Mouse (Mus musculus): ENCODE data around the gene Zcchc14. TPM values are rescaled to one million over a fixed set of nuclear protein-coding genes. Genes with fewer than 3 reads are reported as not detected.
A peak's percentile ranks its signal among the peaks of the same experiment; 100 is the strongest.
"Not testable (repeated sequence)": the region's sequence is repeated elsewhere in the genome, so short reads cannot be mapped to it uniquely, and the experiment has no call there.

Gene Zcchc14
- total RNA-seq, 2 experiments from 2014 or later, result 80.7 to 87.0 TPM

DNA sequence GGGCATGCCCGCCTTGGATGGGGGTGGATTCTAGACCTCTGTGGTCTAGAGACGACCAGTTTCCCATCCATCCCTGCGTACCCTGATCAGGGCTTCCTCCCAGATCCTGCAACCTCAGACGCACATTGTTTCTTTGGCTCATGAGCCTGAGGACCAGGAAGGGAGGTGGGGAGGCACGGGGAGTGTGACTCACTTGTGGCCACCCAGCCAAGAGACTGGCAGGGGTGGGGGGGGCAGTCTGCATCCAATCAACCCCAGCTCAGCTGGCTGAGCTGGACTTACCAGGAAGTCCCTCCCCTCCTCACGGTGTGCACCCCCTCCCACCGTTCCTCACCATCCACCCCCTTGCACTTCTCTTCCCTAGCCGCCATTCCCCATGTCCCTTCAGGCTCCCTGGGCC, 16.5 kb upstream of the Zcchc14 start:
- no peak for DNase-seq (ENCODE audit: extremely low spot score in 1 of 2, low spot score in 2 of 2)
- intact Hi-C loops (cut with DNase I), result no loop called here

DNA sequence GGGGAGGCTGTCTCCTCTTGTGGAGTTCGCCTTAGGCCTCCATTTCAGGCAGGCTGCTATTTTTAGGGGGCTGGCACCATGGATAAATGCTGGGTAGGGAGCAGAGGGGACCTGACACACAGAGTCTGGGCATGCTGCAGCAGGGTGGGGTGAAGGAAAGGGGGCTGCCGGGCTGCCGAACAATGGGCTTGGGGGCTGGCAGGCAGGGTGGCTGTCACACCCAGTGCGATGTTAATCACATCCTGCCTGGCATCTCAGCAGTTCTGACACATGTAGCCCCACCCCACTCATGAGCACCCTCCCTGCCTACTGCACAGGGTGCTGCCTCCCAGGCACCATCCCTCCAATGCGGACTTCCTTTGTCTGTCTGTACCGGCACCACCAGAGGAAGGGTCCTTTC, 15.9 kb upstream of the Zcchc14 start:
- no peak for DNase-seq (ENCODE audit: extremely low spot score in 1 of 2, low spot score in 2 of 2)

DNA sequence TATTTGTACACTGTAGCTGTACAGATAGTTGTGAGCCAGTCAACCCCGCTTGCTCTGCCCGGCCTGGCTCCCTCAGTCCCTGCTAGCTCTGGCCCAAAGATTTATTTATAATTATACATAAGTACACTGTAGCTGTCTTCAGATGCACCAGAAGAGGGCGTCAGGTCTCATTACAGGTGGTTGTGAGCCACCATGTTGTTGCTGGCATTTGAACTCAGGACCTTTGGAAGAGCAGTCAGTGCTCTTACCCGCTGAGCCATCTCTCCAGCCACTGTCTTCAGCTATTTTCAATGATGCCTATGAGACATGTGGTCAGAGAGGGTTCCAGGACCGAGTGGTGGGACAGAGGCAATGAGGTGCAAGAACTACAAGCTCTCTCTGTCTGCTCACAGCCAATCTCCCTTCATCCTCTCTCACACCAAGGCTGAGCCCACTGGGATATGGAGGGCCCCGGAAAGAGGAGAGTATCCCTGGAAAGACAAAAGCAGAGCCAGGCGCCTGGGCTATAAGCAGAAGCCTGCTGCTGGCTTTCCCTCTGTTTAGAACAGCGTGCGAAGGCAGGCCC, 15.3 kb upstream of the Zcchc14 start:
- intact Hi-C loops (cut with DNase I); DNase-seq (ENCODE audit: extremely low spot score in 1 of 2, low spot score in 2 of 2): not testable (repeated sequence)

More for the DNA sequence above, 15.9 kb upstream of the Zcchc14 start:
- intact Hi-C loops (cut with DNase I), result no loop called here

DNA sequence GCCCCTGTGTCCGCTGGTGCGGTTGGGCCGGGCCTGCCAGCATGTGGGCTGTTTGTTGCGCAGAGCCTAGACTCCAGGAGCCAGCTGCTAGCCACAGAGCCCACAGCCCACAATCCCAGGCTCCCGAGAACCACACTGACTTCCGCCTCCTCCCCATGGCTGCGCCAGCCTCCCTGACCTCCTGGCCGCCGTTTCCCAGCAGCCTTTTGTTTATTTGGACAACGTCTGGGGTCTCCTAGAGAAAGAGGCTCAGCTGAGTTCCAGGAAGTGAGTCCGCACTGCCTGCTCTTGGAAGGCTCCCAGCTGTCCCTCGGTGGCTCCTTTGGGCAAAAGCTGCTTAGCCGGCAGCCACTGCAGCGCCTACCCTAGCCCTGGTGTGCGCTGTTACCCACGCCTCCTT, 12.6 kb upstream of the Zcchc14 start:
- intact Hi-C loops (cut with DNase I), result no loop called here
- DNase-seq (ENCODE audit: extremely low spot score in 1 of 2, low spot score in 2 of 2), result peak in 1 of 2 experiments; percentile 89

- DNase-seq (ENCODE audit: extremely low spot score in 1 of 2, low spot score in 2 of 2), result no peak
- intact Hi-C loops (cut with DNase I), result no loop called here
These were observed 10.4 kb upstream of the Zcchc14 start for GRCm38 (mm10) chr8:121663101-121663500.

DNA sequence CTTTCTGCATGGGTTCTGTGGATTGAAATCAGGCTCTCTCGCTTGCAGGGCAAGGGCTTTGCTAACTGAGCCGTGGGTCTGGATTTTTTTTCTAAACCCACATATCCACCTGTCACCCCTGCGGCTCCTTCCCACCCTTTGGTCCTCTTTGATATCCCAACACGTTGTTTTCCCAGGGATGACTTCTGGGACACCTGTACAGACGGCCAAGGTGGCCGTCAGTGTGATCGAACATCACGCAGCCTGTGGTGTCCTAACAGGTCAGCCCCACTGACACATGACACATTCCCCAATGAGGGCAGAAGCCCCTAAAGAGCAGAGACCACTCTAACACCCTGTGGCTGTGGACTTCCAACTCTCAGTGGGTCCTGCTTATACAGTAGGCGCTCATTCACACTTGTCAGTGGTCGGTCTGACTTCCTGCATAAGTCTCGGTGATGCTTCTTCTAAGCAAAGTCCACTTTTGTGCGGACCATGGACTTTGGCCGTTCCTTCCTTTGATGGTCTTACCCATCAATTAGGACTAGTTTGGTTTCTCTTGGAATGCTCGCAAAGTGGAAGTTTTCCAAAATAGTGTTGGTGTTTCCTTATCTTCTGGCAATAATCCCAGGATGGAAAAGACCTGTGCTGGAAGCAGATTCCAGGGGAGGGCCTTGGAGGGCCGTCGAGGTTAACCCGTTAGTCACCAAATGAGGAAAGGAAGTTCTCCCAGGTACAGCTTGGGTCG, 9.1 kb upstream of the Zcchc14 start:
- intact Hi-C loops (cut with DNase I), result no loop called here

GRCm38 (mm10) chr8:121660602-121661001, 7.9 kb upstream of the Zcchc14 start:
- no peak for DNase-seq (ENCODE audit: extremely low spot score in 1 of 2, low spot score in 2 of 2)
- intact Hi-C loops (cut with DNase I), result no loop called here

More for the DNA sequence above, 9.1 kb upstream of the Zcchc14 start:
- DNase-seq (ENCODE audit: extremely low spot score in 1 of 2, low spot score in 2 of 2), result no peak

DNA sequence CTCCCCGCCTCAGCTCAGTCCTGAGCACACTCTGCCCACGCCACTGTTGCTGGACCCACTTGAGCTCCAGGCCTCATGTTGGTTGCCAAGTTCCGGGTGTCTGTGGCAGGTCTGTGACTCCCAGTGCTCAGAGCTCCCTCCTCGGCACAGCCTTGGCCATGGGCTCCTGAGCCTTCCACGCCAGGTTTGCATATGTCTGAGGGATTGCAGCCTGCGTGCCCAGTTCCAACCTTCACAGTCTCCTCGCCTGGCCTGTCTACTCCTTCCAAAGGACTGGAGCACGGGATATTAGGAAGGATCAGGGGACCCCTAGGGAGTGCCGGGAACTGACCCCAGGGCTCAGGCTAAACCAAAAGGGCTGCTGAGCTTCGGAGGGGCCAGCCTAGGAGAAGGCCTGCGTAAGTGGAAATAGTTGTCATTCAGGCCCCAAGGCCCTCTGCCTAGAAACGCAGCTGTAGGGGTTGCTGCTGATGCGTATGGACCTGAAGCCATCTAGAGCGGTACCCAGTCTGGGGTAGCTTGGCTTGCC, 2.3 kb upstream of the Zcchc14 start:
- DNase-seq (ENCODE audit: extremely low spot score in 1 of 2, low spot score in 2 of 2), result no peak
- intact Hi-C loops (cut with DNase I), result loop anchor here (5.0 kb wide), 2 partner anchors 77 to 187 kb away; no protein-coding TSS in a partner anchor

DNA sequence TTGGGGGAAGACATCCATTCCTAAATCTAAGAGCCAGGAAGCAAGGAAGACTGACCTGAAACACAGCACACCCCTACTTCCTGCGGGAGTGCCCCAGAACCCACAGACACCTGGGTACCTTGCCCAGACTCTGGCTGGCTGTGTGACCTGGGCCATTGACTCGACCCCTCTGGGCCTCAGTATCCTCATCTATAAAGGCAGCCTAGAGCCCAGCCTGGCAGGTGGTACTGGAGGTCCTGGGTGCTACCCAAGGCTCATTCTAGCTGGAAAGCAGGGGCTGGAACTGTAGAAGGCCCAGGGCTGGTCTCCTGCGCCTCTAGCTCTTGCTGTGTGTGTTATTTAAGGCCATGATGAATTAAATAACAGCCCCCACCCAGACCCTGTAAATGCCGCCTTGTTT, 1.4 kb upstream of the Zcchc14 start:
- intact Hi-C loops (cut with DNase I), result loop anchor here (5.0 kb wide), 2 partner anchors 78 to 188 kb away; no protein-coding TSS in a partner anchor
- DNase-seq (ENCODE audit: extremely low spot score in 1 of 2, low spot score in 2 of 2), result no peak

- DNase-seq (ENCODE audit: extremely low spot score in 1 of 2, low spot score in 2 of 2), result peak in 1 of 2 experiments; percentile 57
- intact Hi-C loops (cut with DNase I), result loop anchor here (5.0 kb wide), 2 partner anchors 79 to 189 kb away; no protein-coding TSS in a partner anchor
These were observed 779 bp upstream of the Zcchc14 start for GRCm38 (mm10) chr8:121653340-121654019.

GRCm38 (mm10) chr8:121651874-121652361, 783 bp downstream of the Zcchc14 start:
- peak in 1 of 2 experiments; percentile 77 for DNase-seq (ENCODE audit: extremely low spot score in 1 of 2, low spot score in 2 of 2)
- intact Hi-C loops (cut with DNase I), result loop anchor here (5.0 kb wide), 2 partner anchors 80 to 190 kb away; no protein-coding TSS in a partner anchor

GRCm38 (mm10) chr8:121651308-121651873, 1.3 kb downstream of the Zcchc14 start:
- DNase-seq (ENCODE audit: extremely low spot score in 1 of 2, low spot score in 2 of 2), result peak in 1 of 2 experiments; percentile 61
- intact Hi-C loops (cut with DNase I), result loop anchor here (5.0 kb wide), 2 partner anchors 81 to 191 kb away; no protein-coding TSS in a partner anchor

GRCm38 (mm10) chr8:121650389-121651307, 2.1 kb downstream of the Zcchc14 start:
- intact Hi-C loops (cut with DNase I), result loop anchor here (5.0 kb wide), 2 partner anchors 82 to 192 kb away; no protein-coding TSS in a partner anchor
- DNase-seq (ENCODE audit: extremely low spot score in 1 of 2, low spot score in 2 of 2), result no peak

DNA sequence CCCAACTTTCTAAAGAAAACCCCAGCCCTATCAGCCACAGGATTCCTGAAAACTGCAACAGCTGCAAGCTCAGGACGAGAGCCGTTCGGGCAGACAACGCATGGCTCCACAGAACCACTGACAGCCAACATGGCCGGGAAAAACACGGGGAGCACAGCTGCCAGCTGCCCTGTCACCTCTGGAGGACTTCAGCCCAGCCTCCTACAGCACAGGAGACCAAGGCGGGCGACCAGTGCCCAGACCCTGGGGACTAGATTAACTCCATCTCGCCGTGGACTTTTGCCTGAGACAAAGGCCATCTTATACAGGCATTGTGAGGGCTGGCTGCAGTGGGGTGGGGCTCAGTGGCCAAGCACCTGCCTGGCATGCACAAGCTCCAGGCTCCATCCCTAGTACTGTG, 2.8 kb downstream of the Zcchc14 start:
- no peak for DNase-seq (ENCODE audit: extremely low spot score in 1 of 2, low spot score in 2 of 2)
- intact Hi-C loops (cut with DNase I), result loop anchor here (5.0 kb wide), 3 partner anchors 43 to 192 kb away; no protein-coding TSS in a partner anchor

DNA sequence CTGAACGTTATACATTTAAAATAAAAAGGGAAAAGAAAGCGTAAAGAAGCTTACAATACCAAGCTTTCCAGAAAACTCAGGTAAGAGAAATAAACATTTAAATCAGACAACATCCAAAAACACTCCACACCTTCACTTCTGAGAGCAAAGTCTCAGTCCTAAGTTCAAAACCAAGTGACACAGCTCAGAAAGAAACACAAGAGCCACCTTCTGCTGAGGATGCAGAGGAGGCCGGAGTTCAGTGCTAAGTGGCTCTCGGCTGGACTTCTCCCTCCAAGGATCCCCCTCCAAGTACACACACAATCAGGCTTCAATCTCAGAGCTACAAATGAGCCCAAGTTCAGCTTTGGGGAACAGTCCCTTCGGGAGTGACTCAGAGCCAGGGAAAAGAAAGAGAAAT, 3.3 kb downstream of the Zcchc14 start:
- no peak for DNase-seq (ENCODE audit: extremely low spot score in 1 of 2, low spot score in 2 of 2)
- intact Hi-C loops (cut with DNase I), result loop anchor here (5.0 kb wide), 1 partner anchor 42 kb away; no protein-coding TSS in a partner anchor

GRCm38 (mm10) chr8:121648451-121648850, 4.2 kb downstream of the Zcchc14 start:
- intact Hi-C loops (cut with DNase I), result loop anchor here (5.0 kb wide), 1 partner anchor 41 kb away; no protein-coding TSS in a partner anchor
- DNase-seq (ENCODE audit: extremely low spot score in 1 of 2, low spot score in 2 of 2), result no peak

DNA sequence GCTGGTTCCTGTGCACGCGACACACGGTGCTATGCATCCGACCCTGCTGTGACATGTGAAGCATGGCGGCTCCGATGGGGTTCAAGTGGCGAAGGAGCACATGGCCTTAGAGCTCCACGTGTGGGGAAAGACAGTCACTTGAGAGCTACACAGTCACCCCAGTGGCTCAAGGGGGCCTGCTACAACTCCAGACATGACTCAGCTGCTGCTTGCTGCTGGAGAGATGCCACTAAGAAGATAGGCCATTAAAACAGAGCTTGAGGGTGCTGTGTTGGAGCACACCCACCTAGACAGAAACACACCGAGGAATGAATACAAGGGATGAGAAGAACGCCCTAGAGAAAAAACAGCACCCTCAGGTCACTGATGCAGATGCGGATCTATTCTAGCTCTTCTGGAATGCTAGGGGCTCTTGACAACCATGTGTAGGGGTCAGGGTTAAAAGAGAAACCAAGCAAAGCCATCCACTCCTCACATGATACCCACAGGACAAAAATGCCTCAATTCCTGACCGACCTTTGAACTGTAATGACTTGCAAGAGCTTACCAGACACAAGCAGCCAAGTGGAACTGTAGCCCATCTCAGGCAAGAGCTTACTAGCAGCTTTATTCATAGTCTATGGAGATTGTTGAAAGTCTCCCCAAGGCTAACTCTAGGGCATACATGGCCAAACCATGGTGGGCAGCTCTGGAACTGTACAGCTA, 5.0 kb downstream of the Zcchc14 start:
- no peak for DNase-seq (ENCODE audit: extremely low spot score in 1 of 2, low spot score in 2 of 2)
- intact Hi-C loops (cut with DNase I), result loop anchor here (5.0 kb wide), 1 partner anchor 40 kb away; no protein-coding TSS in a partner anchor
